Mouse (Mus musculus): ENCODE results near the gene Hlcs.

Gene Hlcs

GRCm38 (mm10) chr16:94327781-94328711 is 14.7 kb upstream of the Hlcs start, which contains the start of gene Ripply3:
TSS of gene Ripply3 (plus strand) at chr16:94328420.
- DNase-seq (ENCODE audit: low spot score in 2 of 2): peak in 1 of 2 experiments; percentile 9

DNA sequence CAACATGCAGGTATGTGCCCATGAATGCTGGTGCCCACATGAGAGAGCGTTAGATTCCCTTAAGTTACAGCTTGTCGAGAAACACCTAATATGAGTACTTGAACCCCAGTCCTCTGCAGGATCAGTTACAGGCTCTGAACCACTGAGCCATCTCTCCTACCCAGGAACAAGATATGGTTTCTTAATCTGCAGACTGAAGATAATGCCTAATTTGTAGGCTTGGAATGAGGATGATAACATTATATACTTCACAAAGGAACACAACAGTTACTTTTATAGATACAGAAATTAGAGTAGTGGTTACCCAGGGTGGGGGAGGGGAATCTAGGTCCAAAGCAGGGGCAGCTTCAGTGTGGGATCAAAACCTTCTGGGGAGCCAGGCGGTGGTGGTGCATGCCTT is 12.6 kb upstream of the Hlcs start:
- DNase-seq (ENCODE audit: low spot score in 2 of 2): no peak

DNA sequence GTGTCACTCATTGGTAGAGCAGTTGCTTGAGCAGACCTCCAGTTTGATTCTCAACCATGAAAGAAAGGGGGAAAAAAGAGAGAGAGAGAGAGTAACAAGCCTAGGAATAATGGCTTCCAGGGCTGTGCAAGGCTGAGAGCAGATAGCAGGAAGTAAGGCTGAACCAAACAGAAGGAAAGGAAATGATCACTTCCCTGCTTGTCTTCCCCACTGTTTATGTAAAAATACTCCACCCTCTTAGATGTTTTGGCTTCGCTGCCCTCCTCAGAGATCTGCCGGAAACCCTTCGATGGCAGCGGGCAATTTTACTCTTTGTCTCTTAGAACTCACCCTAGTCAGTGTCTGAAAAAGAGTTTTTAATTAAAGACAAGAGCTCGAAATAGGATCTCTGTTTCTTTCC is 10.3 kb upstream of the Hlcs start:
- DNase-seq (ENCODE audit: low spot score in 2 of 2): no peak

DNA sequence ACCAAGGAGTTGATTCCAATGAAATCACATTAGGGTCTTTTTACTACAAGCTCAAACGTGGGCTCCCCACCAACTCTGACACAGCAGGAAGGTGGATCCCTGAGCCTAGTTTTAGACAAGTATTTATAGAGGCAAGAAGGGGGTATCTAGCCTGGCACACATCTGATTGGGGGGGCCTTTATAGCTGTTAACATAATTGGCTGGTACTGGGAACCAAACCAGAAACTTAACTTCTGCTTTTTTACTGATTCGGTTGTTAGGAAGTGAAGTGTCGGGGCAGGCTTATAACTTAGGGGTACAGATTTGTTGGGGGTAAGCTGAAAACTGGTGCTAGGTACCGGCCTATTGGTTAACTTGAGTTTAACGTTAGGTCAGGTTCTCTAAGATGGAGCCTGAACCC is 6.9 kb upstream of the Hlcs start:
- no peak for DNase-seq (ENCODE audit: low spot score in 2 of 2)

DNA sequence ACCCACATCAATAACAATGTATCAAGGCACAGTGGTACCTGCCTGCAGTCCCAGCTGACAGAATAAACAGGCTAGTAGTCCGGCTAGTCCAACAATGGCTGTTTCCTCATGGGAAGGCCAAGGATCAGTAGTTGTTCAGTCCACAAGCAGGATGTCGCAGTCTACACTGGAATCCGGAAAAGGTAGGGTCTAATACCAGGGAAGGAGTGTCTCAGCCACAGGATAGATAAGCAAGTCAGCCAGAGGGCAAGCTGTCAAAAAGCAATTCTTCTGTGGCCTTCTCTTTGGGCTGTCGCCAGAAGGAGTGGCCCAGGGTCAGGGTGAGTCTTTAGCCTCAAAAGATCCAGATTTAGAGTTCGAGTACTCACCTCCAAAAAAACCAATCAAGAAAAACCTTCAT is 4.4 kb upstream of the Hlcs start:
- DNase-seq (ENCODE audit: low spot score in 2 of 2): no peak

GRCm38 (mm10) chr16:94315215-94315614 is 1.8 kb upstream of the Hlcs start:
- DNase-seq (ENCODE audit: low spot score in 2 of 2): no peak

DNA sequence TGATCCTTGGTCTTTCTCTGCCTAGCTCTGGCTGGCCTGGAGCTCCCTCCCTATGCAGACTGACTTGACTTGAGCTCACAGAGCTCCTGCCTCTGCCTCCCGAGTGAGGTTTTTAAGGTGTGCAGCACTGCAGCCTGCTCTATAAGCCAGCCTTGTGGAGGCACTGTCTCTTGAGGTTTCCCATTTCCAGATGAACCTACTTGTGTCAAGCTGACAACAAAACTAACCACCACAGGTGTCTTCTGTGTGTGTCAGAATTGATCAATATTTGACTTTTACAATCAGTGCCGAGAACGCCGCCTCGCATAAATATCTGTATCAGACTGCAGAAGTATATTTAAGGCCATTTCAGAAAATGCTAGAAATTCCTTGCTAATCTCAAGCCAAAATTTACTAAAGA is 1.3 kb upstream of the Hlcs start:
- no peak for DNase-seq (ENCODE audit: low spot score in 2 of 2)

GRCm38 (mm10) chr16:94312663-94313228 is 625 bp downstream of the Hlcs start:
- DNase-seq (ENCODE audit: low spot score in 2 of 2): peak; percentile 74 to 75

- DNase-seq (ENCODE audit: low spot score in 2 of 2): no peak
Observed at GRCm38 (mm10) chr16:94311931-94312330, 1.4 kb downstream of the Hlcs start.

GRCm38 (mm10) chr16:94311416-94311815 is 2.0 kb downstream of the Hlcs start:
- DNase-seq (ENCODE audit: low spot score in 2 of 2): no peak

GRCm38 (mm10) chr16:94309025-94309424 is 4.3 kb downstream of the Hlcs start:
- no peak for DNase-seq (ENCODE audit: low spot score in 2 of 2)

DNA sequence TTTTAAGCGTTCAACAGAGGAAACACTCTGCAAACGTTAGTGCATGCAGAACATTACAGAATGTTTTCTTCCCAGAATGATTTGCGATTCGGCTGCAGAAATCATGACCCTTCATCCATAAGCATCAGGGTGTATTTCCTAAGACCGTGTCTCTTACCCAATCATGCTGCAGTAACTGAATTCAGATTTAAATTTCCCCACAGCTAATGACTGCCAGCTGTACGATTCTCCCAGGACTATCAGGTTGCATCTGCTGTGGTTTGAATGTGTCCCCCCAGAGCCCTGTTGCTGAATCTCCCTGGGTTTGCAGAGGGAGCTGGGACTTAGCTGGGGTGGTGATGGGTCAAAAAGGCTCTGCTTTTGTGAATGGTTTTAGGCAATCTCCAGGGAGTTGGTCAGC is 5.4 kb downstream of the Hlcs start:
- DNase-seq (ENCODE audit: low spot score in 2 of 2): no peak

DNA sequence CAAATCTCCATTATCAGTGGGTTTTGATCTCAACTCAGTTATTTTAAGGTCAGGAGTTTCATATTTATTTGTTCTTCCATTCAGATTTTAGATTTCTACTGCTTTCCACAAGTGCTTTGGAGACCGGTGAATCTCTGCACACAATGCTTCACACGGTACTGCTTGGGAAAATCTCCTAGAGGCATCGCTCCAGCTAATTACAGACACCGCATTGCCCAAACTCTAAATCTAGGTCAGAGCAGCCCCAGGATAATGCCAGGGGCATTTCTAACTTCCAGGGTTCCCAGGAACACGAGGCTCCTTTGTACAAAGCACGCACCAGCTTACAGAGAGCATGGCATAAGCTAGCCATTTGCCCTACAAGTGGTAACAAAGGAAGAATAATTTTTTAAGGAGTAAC is 5.8 kb downstream of the Hlcs start:
- DNase-seq (ENCODE audit: low spot score in 2 of 2): no peak

DNA sequence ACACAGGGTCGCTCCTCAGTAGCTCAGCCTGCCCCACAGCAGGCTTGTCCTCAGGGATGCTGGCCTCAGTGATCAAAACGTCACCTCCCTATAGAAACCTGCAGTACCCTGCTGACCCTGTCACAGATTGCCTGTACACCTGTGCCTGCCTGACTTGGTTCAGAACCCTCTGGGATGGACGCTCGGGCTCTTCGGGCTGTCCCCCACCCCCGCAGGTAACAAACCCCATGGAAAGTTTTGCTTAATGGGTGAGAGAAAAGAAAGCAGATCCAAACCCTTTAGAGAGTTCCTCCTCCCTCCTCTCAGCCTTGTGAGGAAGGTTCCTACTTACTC is 10.2 kb downstream of the Hlcs start:
- DNase-seq (ENCODE audit: low spot score in 2 of 2): no peak

- peak in 1 of 2 experiments; percentile 21 for DNase-seq (ENCODE audit: low spot score in 2 of 2)
Observed at GRCm38 (mm10) chr16:94302274-94303202, 10.8 kb downstream of the Hlcs start.

DNA sequence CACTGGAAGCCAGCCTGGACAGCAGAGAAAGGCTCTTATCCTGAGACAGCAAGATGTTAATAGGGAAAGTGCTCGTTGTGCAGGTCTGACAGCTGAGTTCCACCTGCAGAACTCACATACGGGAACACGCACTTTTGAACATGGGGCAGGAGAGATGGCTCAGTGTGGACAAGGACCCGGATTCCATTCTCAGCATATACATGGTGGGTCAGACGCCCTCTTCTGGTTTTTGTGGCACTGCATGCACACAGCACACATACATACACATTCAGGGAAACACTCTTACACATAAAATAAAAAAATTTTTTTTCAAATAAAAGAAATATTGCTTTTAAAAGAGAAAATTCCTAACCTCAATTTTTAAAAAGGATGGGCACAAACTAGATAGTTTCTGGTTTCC is 11.7 kb downstream of the Hlcs start:
- DNase-seq (ENCODE audit: low spot score in 2 of 2): no peak

- no peak for DNase-seq (ENCODE audit: low spot score in 2 of 2)
Observed at GRCm38 (mm10) chr16:94301194-94301593, 12.2 kb downstream of the Hlcs start.

GRCm38 (mm10) chr16:94299210-94299609 is 14.2 kb downstream of the Hlcs start:
- no peak for DNase-seq (ENCODE audit: low spot score in 2 of 2)

DNA sequence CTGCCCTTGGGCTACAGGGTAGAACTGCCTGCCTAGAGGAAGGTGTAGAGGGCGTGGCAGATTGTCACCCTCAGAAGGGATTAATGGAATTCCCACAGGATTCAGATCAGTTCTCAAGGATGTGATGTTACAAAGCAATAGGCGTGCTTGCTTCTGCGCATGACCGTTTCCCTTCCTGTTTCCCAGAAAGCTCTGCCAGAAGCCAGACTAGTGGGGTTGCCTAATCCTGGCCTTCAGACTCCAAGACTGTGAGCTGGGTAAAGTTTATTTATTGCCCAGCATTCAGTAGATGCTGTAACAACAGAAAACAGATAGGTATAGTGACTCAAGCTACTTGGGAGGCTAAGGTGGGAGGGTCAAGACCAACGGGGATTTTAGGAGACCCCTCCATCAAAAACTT is 15.3 kb downstream of the Hlcs start:
- DNase-seq (ENCODE audit: low spot score in 2 of 2): no peak

- DNase-seq (ENCODE audit: low spot score in 2 of 2): no peak
Observed at GRCm38 (mm10) chr16:94291141-94291540, 22.2 kb downstream of the Hlcs start.

DNA sequence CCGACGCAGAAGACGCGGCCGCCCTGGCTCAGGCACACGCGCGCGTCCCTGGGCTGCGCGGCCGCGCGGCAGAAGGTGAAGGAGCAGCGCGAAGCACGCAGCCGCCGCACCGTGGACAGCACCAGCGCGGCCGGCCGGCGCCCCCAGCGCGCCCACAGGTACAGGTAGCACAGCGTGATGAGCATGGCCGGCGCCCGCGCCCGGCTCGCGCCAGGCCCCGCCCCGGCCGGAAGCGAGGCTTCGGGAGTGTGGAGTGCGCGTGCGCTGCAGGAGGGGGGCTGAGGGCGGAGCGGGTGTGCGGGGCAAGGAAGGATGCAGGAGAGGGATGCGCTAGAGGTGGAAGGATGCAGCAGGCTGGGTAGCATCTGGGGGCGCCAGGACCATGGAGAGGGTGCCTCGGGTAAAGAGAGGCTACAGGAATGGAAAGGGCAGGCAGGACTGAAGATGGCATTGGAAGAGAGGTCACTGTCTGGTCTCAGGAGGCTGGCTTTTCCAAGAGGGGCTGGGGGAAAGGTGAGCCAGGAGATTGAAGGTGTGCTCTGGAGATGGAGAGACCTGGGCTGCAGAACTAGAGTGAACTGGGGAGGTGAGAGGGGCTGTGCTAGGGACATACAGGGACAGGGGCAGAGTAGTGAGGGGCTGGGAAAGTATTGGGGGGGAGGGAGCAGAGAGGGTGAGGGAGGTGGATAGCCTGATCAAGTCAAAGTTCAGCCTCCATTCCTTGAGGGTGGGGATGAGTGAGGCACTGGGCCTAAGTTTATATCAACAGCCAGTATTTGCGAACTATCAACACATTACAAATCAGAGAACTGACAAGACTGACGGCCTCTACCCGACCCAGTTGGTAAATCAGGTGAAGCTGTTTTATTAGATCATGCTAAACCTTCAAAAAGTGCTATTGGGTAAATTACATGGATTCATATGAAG is 23.0 kb downstream of the Hlcs start:
- peak; percentile 70 to 84 for DNase-seq (ENCODE audit: low spot score in 2 of 2)

All from thymus, postnatal 10 days (tissue).